Mouse (Mus musculus): ENCODE results near the gene Ppp2ca. TPM values are rescaled to one million over a fixed set of nuclear protein-coding genes. Genes with fewer than 3 reads are reported as not detected.

Ppp2ca gene
- polyA plus RNA-seq (2015; fragmentation: Nextera tagmentation; extraction: Ambion mirVana), result 42.1 and 44.8 TPM in 2 replicates

DNA sequence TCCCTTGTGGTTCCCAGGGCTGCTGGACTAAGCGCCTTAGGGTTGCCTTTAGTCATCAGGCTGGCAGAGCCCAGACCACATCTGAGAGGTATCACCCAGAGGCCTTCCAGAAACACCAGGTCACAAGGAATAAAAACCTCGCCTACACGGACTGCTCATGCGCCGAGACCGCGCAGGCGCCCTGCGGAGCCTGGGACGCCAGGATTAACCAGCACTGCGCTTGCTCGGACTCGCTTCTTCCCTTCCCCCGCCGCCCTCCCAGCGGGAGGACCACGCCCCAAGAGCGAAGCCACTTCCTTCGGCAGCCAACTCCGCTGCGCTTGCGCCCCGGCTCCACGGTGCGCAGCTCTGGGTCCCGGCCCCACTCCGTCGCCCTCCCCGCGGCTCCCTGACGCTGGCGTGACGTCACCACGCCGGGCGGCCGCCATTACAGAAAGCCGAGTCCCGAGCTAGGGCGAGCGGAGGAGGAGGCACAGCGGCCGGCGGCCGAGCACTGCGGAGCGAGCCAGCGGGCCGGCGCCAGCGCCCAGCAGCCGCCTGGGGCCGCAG lies at the start of gene Ppp2ca:
Gene Ppp2ca, plus strand, starts transcription at position 284 of the 549 bp plus-strand sequence.
- Histone ChIP-seq H3K36me3 (ENCODE audit: insufficient read depth, low read length) (no peaks in the 10 kb centered on the region), H3K9me3 (ENCODE audit: low read length) (no peaks in the 10 kb centered on the region), H3K4me3 (ENCODE audit: low read depth, low read length) (peak within 1 kb of the TSS; percentile 98), H3K4me2 (replicated peaks; ENCODE audit: low read depth, low read length) (peak within 1 kb of the TSS; percentile 61), H3K27ac (ENCODE audit: low read length) (peak within 1 kb of the TSS; percentile 100), H3K9ac (replicated peaks; ENCODE audit: low read depth) (peak within 1 kb of the TSS; percentile 100), H3K4me1 (ENCODE audit: insufficient read depth, low read depth, low read length) (peaks cover 11% of the 10 kb centered on the region; the same call in 1 of the 2 replicates), H3K27me3 (replicated peaks; ENCODE audit: insufficient read depth, low read length) (no peaks in the 10 kb centered on the region)
- peak; percentile 100 for DNase-seq (ENCODE audit: low spot score)
- TF ChIP-seq EP300 (IDR thresholded peaks at IDR 0.05) (no peak), CTCF (IDR thresholded peaks at IDR 0.05) (no peak; the same call in 1 of the 2 replicates)
- WGBS, result 3% methylated on average over 46 of the region's 53 CpGs
- peak; percentile 98 for ATAC-seq

DNA sequence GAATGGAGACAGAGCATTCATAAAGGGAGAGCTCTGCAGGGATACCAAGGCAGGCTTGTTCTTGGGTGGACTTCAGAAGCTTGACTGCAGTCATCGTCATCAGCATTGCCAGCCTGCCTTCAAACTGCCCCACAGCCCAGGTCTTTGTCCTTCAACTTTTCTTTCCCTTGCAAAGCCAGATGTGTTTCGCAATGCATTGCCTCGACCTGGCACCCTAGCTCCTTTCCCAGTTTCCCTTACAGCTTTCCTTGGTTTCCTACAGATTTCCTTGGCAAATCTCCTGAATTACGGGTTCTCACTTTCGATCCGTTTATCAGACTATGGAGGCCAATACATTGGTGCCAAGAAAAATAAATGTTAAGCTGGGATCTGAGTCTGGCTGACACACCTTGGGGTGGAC lies 45.1 kb upstream of the Ppp2ca start:
- 71% methylated on average over 6 of the region's 6 CpGs for WGBS
- Histone ChIP-seq H3K4me2 (replicated peaks; ENCODE audit: low read depth, low read length) (no peak overlapping the region), H3K36me3 (ENCODE audit: insufficient read depth, low read length) (no peaks in the 10 kb centered on the region), H3K4me3 (ENCODE audit: low read depth, low read length) (no peak overlapping the region), H3K27ac (ENCODE audit: low read length) (no peak overlapping the region), H3K4me1 (ENCODE audit: insufficient read depth, low read depth, low read length) (no peaks in the 10 kb centered on the region), H3K9ac (replicated peaks; ENCODE audit: low read depth) (no peak overlapping the region), H3K27me3 (replicated peaks; ENCODE audit: insufficient read depth, low read length) (no peaks in the 10 kb centered on the region), H3K9me3 (ENCODE audit: low read length) (no peaks in the 10 kb centered on the region)
- no peak for ATAC-seq
- TF ChIP-seq EP300 (IDR thresholded peaks at IDR 0.05) (no peak), CTCF (IDR thresholded peaks at IDR 0.05) (no peak)
- DNase-seq (ENCODE audit: low spot score), result peak; percentile 26

DNA sequence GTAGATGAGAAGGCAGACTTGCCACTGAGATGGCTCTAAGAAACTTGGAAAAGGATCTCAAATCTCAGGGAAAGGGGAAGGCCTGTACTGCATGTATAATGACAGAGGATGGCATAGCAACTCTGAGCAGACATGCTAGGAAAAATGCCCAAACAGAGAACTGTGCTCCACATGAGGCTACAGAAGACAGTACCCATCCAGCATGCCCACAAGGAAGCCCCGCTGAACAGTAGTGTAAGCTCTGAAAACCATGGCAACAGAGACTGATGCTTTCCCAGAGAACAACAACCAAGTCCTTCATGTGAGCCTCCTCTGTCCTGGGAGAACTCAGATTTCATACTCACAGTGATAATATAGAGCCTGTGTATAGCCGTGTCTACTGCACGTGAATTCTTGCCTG lies 43.8 kb upstream of the Ppp2ca start:
- ATAC-seq (no peak), DNase-seq (ENCODE audit: low spot score) (no peak)
- Histone ChIP-seq H3K4me3 (ENCODE audit: low read depth, low read length) (no peak overlapping the region), H3K36me3 (ENCODE audit: insufficient read depth, low read length) (no peaks in the 10 kb centered on the region), H3K4me2 (replicated peaks; ENCODE audit: low read depth, low read length) (no peak overlapping the region), H3K27me3 (replicated peaks; ENCODE audit: insufficient read depth, low read length) (no peaks in the 10 kb centered on the region), H3K9ac (replicated peaks; ENCODE audit: low read depth) (no peak overlapping the region), H3K4me1 (ENCODE audit: insufficient read depth, low read depth, low read length) (no peaks in the 10 kb centered on the region), H3K9me3 (ENCODE audit: low read length) (no peaks in the 10 kb centered on the region), H3K27ac (ENCODE audit: low read length) (no peak overlapping the region)
- WGBS, result 87% methylated on average over 3 of the region's 3 CpGs
- no peak for TF ChIP-seq CTCF (IDR thresholded peaks at IDR 0.05)
- no peak for TF ChIP-seq EP300 (IDR thresholded peaks at IDR 0.05)

DNA sequence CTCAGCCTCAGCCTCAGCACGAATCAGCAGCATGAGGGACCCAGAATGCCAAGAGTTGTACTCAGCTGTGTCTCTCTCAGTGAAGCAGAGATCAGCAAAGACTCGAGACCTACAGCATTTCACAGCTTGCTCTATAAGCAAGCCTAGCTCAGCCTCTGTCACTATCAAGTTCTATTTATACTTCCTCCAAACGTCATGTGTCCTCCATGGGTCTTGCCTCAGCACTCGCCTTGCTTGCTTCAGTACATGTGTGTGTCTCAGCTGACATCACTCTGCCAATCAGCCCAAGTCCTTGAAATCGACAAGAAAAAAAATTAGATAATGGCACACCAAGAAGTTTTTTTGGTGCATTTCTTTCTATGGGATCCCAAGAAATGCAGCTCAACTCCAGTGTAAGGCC lies 42.3 kb upstream of the Ppp2ca start:
- Histone ChIP-seq H3K4me3 (ENCODE audit: low read depth, low read length) (no peak overlapping the region), H3K9me3 (ENCODE audit: low read length) (no peaks in the 10 kb centered on the region), H3K27ac (ENCODE audit: low read length) (no peak overlapping the region), H3K9ac (replicated peaks; ENCODE audit: low read depth) (no peak overlapping the region), H3K27me3 (replicated peaks; ENCODE audit: insufficient read depth, low read length) (no peaks in the 10 kb centered on the region), H3K4me2 (replicated peaks; ENCODE audit: low read depth, low read length) (no peak overlapping the region), H3K36me3 (ENCODE audit: insufficient read depth, low read length) (no peaks in the 10 kb centered on the region), H3K4me1 (ENCODE audit: insufficient read depth, low read depth, low read length) (no peaks in the 10 kb centered on the region)
- WGBS, result 51% methylated on average over 5 of the region's 5 CpGs
- peak; percentile 45 for DNase-seq (ENCODE audit: low spot score)
- TF ChIP-seq CTCF (IDR thresholded peaks at IDR 0.05), result no peak
- TF ChIP-seq EP300 (IDR thresholded peaks at IDR 0.05), result no peak
- ATAC-seq, result no peak

DNA sequence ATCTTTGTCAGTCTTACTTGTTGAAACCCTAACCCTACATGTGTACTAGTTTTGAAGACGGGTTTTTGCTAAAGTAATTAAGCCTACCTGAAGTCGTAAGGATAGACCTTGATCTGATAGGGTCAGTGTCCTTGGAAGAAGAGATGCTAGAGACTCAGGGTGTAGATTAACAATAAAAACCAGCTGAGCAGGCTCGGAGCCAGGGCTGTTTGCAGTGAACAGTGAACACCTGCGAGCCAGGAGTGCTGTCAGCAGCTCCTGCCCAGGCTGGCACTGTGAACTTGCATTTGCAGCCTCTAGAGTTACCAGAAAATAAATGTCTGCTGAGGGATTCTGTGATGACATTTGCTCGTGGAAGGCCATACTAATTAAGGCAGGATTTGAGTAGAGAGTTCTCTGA lies 39.5 kb upstream of the Ppp2ca start:
- Histone ChIP-seq H3K27me3 (replicated peaks; ENCODE audit: insufficient read depth, low read length) (no peaks in the 10 kb centered on the region), H3K4me1 (ENCODE audit: insufficient read depth, low read depth, low read length) (no peaks in the 10 kb centered on the region), H3K4me3 (ENCODE audit: low read depth, low read length) (no peak overlapping the region), H3K27ac (ENCODE audit: low read length) (no peak overlapping the region), H3K9me3 (ENCODE audit: low read length) (no peaks in the 10 kb centered on the region), H3K36me3 (ENCODE audit: insufficient read depth, low read length) (no peaks in the 10 kb centered on the region), H3K4me2 (replicated peaks; ENCODE audit: low read depth, low read length) (no peak overlapping the region), H3K9ac (replicated peaks; ENCODE audit: low read depth) (no peak overlapping the region)
- no peak for ATAC-seq
- 57% methylated on average over 5 of the region's 5 CpGs for WGBS
- no peak for TF ChIP-seq CTCF (IDR thresholded peaks at IDR 0.05)
- TF ChIP-seq EP300 (IDR thresholded peaks at IDR 0.05), result no peak
- DNase-seq (ENCODE audit: low spot score), result no peak

DNA sequence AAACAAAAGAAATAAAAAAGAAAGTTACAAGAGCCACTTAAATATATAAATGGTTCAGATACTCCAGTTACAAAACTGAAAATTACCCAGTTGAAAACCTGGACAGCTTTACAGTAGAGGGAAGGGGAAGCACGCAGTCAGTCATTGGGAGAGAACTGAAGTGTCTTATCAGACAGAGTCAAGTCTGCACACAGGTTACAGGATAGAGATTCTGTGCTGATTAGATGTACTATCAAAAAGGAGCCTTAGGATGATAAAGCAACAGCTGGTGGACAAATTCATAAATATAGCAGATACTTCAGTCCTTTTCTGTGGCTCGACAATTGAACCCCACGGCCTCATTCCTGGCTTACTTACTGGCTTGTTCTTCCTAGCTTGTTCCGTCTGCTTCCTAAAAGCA lies 38.2 kb upstream of the Ppp2ca start:
- TF ChIP-seq EP300 (IDR thresholded peaks at IDR 0.05), result no peak
- TF ChIP-seq CTCF (IDR thresholded peaks at IDR 0.05), result no peak
- no peak overlapping the region for H3K4me3 ChIP-seq (ENCODE audit: low read depth, low read length)
- H3K9me3 ChIP-seq (ENCODE audit: low read length), result no peaks in the 10 kb centered on the region
- H3K4me1 ChIP-seq (ENCODE audit: insufficient read depth, low read depth, low read length), result no peaks in the 10 kb centered on the region
- no peak overlapping the region for H3K27ac ChIP-seq (ENCODE audit: low read length)
- no peaks in the 10 kb centered on the region for H3K27me3 ChIP-seq (replicated peaks; ENCODE audit: insufficient read depth, low read length)
- no peak for DNase-seq (ENCODE audit: low spot score)
- no peak overlapping the region for H3K4me2 ChIP-seq (replicated peaks; ENCODE audit: low read depth, low read length)
- WGBS, result 82% methylated on average over 4 of the region's 4 CpGs
- no peaks in the 10 kb centered on the region for H3K36me3 ChIP-seq (ENCODE audit: insufficient read depth, low read length)
- H3K9ac ChIP-seq (replicated peaks; ENCODE audit: low read depth), result no peak overlapping the region
- no peak for ATAC-seq

DNA sequence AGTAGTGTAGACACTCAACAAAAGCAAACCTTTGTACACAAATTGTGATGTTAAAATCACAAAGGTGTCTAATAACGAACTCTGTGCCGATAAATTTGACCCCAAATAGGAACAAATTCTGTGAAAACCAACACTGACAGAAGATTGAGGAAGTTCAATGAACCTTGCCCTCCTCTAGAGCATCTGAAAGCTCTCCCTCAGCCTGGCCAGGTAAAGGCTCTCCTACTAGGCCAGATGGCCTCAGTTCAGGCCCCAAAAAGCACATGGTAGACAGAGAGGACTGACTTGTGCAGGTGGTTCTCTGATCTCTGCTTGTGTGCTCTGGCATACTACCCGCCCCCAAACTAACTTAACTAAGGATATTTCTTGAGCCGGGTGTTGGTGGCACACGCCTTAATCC lies 36.1 kb upstream of the Ppp2ca start:
- Histone ChIP-seq H3K4me2 (replicated peaks; ENCODE audit: low read depth, low read length) (no peak overlapping the region), H3K36me3 (ENCODE audit: insufficient read depth, low read length) (no peaks in the 10 kb centered on the region), H3K27ac (ENCODE audit: low read length) (no peak overlapping the region), H3K4me3 (ENCODE audit: low read depth, low read length) (no peak overlapping the region), H3K9ac (replicated peaks; ENCODE audit: low read depth) (no peak overlapping the region), H3K4me1 (ENCODE audit: insufficient read depth, low read depth, low read length) (no peaks in the 10 kb centered on the region), H3K27me3 (replicated peaks; ENCODE audit: insufficient read depth, low read length) (no peaks in the 10 kb centered on the region), H3K9me3 (ENCODE audit: low read length) (no peaks in the 10 kb centered on the region)
- TF ChIP-seq EP300 (IDR thresholded peaks at IDR 0.05), result no peak
- TF ChIP-seq CTCF (IDR thresholded peaks at IDR 0.05), result no peak
- DNase-seq (ENCODE audit: low spot score), result no peak
- ATAC-seq, result no peak
- WGBS, result 96% methylated on average over 5 of the region's 5 CpGs
